Mouse (Mus musculus): ENCODE measurements at regions not wholly inside any gene's neighbourhood (a gene's known extent, or its start where the extent isn't known, plus 50 kb on each side); places are given as distances from the start of the nearest gene placed in this dataset.

DNA sequence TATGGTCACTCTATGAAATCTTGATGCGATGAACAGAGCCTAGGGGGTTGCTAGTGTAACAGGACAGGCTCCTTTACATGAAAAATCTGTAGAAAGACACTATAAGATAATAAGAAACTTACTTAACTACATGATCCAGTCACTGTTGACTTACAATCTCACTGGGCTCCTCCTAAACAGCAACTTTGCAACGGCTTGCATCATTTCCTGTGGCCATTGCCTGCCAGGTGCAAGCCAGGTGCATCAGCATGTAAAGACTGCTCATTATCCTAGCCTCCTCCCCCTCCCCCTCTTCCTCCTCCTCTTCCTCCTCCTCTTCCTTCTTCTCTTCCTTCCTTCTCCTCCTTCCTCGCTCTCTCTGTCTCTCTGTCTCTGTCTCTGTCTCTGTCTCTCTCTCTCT lies 352.5 kb downstream of the Nuak1 start:
- Histone ChIP-seq H3K4me2 (no peak overlapping the region), H3K9ac (no peak overlapping the region), H3K9me3 (no peaks in the 10 kb centered on the region), H3K4me3 (no peak overlapping the region), H3K27ac (replicated peaks) (no peak overlapping the region), H3K27me3 (no peaks in the 10 kb centered on the region), H3K4me1 (replicated peaks) (no peaks in the 10 kb centered on the region), H3K36me3 (no peaks in the 10 kb centered on the region)
- 89% methylated on average over 3 of the region's 3 CpGs for WGBS
- no peak for ATAC-seq (ENCODE audit: low FRiP score, low read depth)

DNA sequence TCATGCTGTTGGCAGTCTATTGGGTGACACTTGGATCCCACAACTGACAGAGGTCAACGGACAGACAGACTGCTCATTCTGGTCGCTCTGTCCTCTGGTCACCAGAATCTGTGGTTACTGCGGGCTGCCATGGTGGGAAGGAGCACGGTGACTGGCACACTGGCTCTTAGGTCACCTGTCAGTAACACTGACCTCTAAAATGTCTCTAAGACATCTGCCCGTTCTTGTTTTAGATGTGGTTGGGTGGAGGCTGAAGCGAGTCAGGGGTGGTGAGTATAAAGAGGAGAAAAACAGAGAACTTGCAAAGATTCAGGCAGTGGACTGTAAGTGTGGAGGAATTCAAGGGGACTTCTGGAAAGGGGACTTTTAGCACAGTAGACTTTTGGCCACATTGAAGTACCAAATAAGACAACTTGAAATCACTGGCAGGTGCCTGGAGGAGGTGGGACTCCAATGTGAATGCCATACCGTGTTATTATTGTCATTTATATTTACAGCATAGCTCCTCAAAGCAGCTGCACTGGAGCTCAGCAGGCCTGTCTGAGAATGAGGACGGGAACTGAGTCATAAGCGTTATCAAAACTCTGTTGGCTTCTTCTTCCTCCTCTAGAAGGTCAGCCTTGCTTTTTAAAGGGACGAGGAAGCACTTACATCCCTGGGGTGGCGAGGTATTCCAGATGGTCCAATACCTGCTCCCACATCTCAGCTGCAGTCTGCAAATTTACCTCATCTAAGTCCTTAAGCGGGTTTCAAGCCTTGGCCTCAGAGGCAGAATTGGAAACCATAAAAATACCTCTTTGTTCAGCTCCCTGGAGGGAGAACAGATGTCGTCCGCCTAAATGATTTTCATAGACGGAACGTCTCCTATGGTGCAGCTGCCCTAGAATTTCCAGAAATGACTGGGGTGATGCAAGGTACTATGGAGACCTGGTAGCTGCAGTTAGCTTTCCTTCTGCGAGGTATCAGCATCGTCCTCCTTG lies 351.3 kb downstream of the Nuak1 start:
- Histone ChIP-seq H3K27me3 (no peaks in the 10 kb centered on the region), H3K36me3 (no peaks in the 10 kb centered on the region), H3K4me1 (replicated peaks) (no peaks in the 10 kb centered on the region), H3K4me3 (no peak overlapping the region), H3K27ac (replicated peaks) (no peak overlapping the region), H3K9me3 (no peaks in the 10 kb centered on the region), H3K4me2 (no peak overlapping the region), H3K9ac (no peak overlapping the region)
- no peak for ATAC-seq (ENCODE audit: low FRiP score, low read depth)
- 74% methylated on average over 18 of the region's 18 CpGs for WGBS

GRCm38 (mm10) chr10:84093919-84094318 lies 346.5 kb downstream of the Nuak1 start:
- Histone ChIP-seq H3K9me3 (no peaks in the 10 kb centered on the region), H3K4me2 (no peak overlapping the region), H3K9ac (no peak overlapping the region), H3K36me3 (no peaks in the 10 kb centered on the region), H3K4me3 (no peak overlapping the region), H3K27ac (replicated peaks) (no peak overlapping the region), H3K27me3 (no peaks in the 10 kb centered on the region), H3K4me1 (replicated peaks) (no peaks in the 10 kb centered on the region)
- ATAC-seq (ENCODE audit: low FRiP score, low read depth): no peak
- 86% methylated on average over 4 of the region's 4 CpGs for WGBS

GRCm38 (mm10) chr10:84097196-84097595 lies 343.2 kb downstream of the Nuak1 start:
- Histone ChIP-seq H3K4me1 (replicated peaks) (no peaks in the 10 kb centered on the region), H3K27me3 (no peaks in the 10 kb centered on the region), H3K9me3 (no peaks in the 10 kb centered on the region), H3K27ac (replicated peaks) (no peak overlapping the region), H3K4me2 (no peak overlapping the region), H3K4me3 (no peak overlapping the region), H3K36me3 (no peaks in the 10 kb centered on the region), H3K9ac (no peak overlapping the region)
- no peak for ATAC-seq (ENCODE audit: low FRiP score, low read depth)
- 30% methylated on average over 5 of the region's 5 CpGs for WGBS

- Histone ChIP-seq H3K36me3 (no peaks in the 10 kb centered on the region), H3K9me3 (no peaks in the 10 kb centered on the region), H3K27ac (replicated peaks) (no peak overlapping the region), H3K4me2 (no peak overlapping the region), H3K4me1 (replicated peaks) (no peaks in the 10 kb centered on the region), H3K4me3 (no peak overlapping the region), H3K27me3 (no peaks in the 10 kb centered on the region), H3K9ac (no peak overlapping the region)
- ATAC-seq (ENCODE audit: low FRiP score, low read depth): no peak
- WGBS: 78% methylated on average over 7 of the region's 7 CpGs
Observed at GRCm38 (mm10) chr10:84103985-84104384, 336.4 kb downstream of the Nuak1 start.

- Histone ChIP-seq H3K4me2 (no peak overlapping the region), H3K9ac (no peak overlapping the region), H3K4me1 (replicated peaks) (no peaks in the 10 kb centered on the region), H3K9me3 (no peaks in the 10 kb centered on the region), H3K36me3 (no peaks in the 10 kb centered on the region), H3K27me3 (no peaks in the 10 kb centered on the region), H3K4me3 (no peak overlapping the region), H3K27ac (replicated peaks) (no peak overlapping the region)
- WGBS: 80% methylated on average over 6 of the region's 6 CpGs
- ATAC-seq (ENCODE audit: low FRiP score, low read depth): no peak
Observed at GRCm38 (mm10) chr10:84104556-84104955, 335.8 kb downstream of the Nuak1 start.

DNA sequence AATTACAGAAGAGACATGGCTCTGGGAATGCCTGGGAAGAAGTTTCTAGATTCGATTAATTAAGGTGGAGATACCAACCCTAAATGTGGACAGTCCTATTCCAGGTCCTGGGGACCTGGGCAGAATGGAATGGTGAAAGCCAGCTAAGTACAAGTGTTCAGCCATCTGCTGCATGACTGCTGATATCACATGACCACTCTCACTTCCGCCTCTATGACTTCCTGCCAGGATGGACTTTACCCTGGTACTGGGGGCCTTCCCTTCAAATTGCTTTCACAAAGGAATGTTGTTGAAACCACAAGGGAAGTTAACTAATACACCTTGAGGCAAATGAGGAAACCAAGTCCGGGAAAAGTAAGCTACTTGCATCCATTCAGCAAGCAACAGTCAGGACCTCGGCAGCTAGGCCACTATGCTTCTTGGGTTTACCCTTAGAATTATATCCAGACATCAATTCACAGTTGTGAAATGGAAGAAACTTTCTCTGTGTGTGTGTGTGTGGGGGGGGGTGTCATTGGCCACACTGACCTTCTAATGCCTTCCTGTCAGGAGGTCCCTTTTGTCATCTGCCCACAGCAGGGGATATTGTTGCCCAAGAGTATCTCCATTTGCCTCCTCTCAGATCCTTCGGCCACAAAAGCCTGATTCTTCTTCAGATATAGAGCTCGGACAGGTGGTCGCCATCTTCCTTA lies 330.6 kb downstream of the Nuak1 start:
- no peak for ATAC-seq (ENCODE audit: low FRiP score, low read depth)
- Histone ChIP-seq H3K4me3 (no peak overlapping the region), H3K27me3 (no peaks in the 10 kb centered on the region), H3K9me3 (no peaks in the 10 kb centered on the region), H3K4me2 (no peak overlapping the region), H3K36me3 (no peaks in the 10 kb centered on the region), H3K27ac (replicated peaks) (no peak overlapping the region), H3K9ac (no peak overlapping the region), H3K4me1 (replicated peaks) (no peaks in the 10 kb centered on the region; the same call in 1 of the 2 replicates)
- WGBS: 69% methylated on average over 7 of the region's 7 CpGs

- Histone ChIP-seq H3K9ac (no peak overlapping the region), H3K27ac (replicated peaks) (no peak overlapping the region), H3K9me3 (no peaks in the 10 kb centered on the region), H3K4me2 (no peak overlapping the region), H3K4me1 (replicated peaks) (no peaks in the 10 kb centered on the region; the same call in 1 of the 2 replicates), H3K4me3 (no peak overlapping the region), H3K27me3 (no peaks in the 10 kb centered on the region), H3K36me3 (no peaks in the 10 kb centered on the region)
- no peak for ATAC-seq (ENCODE audit: low FRiP score, low read depth)
- WGBS: 65% methylated on average over 4 of the region's 4 CpGs
Observed at GRCm38 (mm10) chr10:84110372-84110985, 329.9 kb downstream of the Nuak1 start.

- no peak for ATAC-seq (ENCODE audit: low FRiP score, low read depth)
- 28% methylated on average over 5 of the region's 5 CpGs for whole genome bisulfite sequencing
- H3K4me3 ChIP-seq: no peak overlapping the region
- H3K9ac ChIP-seq: no peak overlapping the region
- H3K4me1 ChIP-seq (replicated peaks): no peaks in the 10 kb centered on the region; the same call in 1 of the 2 replicates
- no peak overlapping the region for H3K27ac ChIP-seq (replicated peaks)
- H3K4me2 ChIP-seq: no peak overlapping the region
- no peaks in the 10 kb centered on the region for H3K9me3 ChIP-seq
- H3K27me3 ChIP-seq: no peaks in the 10 kb centered on the region
- no peaks in the 10 kb centered on the region for H3K36me3 ChIP-seq
Observed at GRCm38 (mm10) chr10:84111502-84111901, 328.9 kb downstream of the Nuak1 start.

DNA sequence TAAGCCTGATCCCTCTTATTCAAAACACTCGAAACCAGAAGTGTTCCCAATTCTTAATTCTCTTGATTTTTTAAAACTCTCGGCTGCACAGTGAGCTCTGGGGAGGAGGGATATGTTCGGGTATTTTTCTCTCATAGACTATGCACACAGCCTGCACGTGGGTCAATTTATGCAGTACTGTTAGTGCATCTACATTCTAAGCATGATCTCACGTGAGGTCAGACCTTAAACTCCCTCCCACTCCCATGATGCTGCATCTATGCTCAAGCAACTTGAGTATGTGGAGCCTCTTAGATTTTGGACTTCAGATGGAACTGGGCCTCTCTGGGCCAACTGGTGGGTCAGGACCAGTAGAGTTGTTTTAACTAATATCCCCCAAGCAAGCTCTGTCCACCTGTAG lies 328.5 kb downstream of the Nuak1 start:
- no peak overlapping the region for H3K9ac ChIP-seq
- H3K27ac ChIP-seq (replicated peaks): no peak overlapping the region
- no peak for ATAC-seq (ENCODE audit: low FRiP score, low read depth)
- H3K4me2 ChIP-seq: no peak overlapping the region
- WGBS: 63% methylated on average over 5 of the region's 5 CpGs
- H3K4me1 ChIP-seq (replicated peaks): no peaks in the 10 kb centered on the region; the same call in 1 of the 2 replicates
- H3K9me3 ChIP-seq: no peaks in the 10 kb centered on the region
- no peaks in the 10 kb centered on the region for H3K27me3 ChIP-seq
- no peak overlapping the region for H3K4me3 ChIP-seq
- H3K36me3 ChIP-seq: no peaks in the 10 kb centered on the region

DNA sequence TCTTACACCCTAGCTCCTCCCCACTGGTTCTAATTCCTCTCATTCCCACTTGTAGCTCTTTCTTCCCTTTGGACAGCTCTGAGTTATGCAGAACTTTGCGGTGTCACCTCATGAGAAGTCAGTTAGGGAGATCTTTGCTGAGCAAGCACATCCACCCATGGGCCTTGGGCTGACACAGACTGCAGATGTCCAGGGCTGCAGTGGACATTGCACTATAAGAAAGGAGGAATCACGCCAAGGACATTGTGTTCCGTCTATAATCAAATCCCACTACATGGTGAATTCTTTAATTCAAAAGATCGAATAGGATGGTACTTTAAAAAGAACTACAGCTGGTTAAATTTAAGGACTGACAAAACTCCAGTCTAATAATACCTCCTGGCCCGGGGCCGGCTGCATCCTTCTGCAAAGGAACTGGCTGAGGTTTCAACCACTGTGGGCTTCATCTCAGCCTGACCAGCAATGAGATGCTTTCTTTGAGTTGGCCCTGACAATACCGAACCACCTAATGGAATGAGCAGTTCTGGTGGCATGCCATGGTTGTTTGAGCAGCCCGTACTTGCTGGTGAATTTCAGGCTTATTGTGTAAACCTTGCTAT lies 320.3 kb downstream of the Nuak1 start:
- H3K9ac ChIP-seq: no peak overlapping the region

More for the DNA sequence above, 320.3 kb downstream of the Nuak1 start:
- no peaks in the 10 kb centered on the region for H3K27me3 ChIP-seq
- no peaks in the 10 kb centered on the region for H3K4me1 ChIP-seq (replicated peaks)
- no peak for ATAC-seq (ENCODE audit: low FRiP score, low read depth)
- H3K36me3 ChIP-seq: no peaks in the 10 kb centered on the region
- H3K4me2 ChIP-seq: no peak overlapping the region
- no peaks in the 10 kb centered on the region; the same call in 1 of the 2 replicates for H3K9me3 ChIP-seq
- no peak overlapping the region for H3K4me3 ChIP-seq
- H3K27ac ChIP-seq (replicated peaks): no peak overlapping the region
- 97% methylated on average over 8 of the region's 8 CpGs for WGBS

All from hindbrain, embryonic 15.5 days (tissue).